Mouse (Mus musculus) liver, embryonic 13.5 days (tissue): Measurements from ENCODE around the gene Cdon. TPM values are rescaled to one million over a fixed set of nuclear protein-coding genes. Genes with fewer than 3 reads are reported as not detected.

ENCODE experiments used
- ATAC-seq: fragments of 200-750 bp; cut with Nextera tagmentation; 2 replicates; pipeline ENCODE4 v1.8.0; 2017; ENCODE audit warnings: low read depth, mild to moderate bottlenecking, moderate number of reproducible peaks, moderate library complexity
- DNase-seq: peaks from one replicate; pipeline ENCODE4 v3.0.0; 2022
- H3K27ac ChIP-seq: fragments of 300-500 bp; sonication (generic); 2 replicates; pipeline ENCODE4 v1.5.1; 2015; ENCODE audit warnings: moderate library complexity, mild to moderate bottlenecking, inconsistent platforms
- H3K27me3 ChIP-seq: fragments of 300-500 bp; sonication (generic); 2 replicates; pipeline ENCODE4 v1.6.1; 2015; ENCODE audit warnings: mild to moderate bottlenecking, inconsistent platforms
- H3K36me3 ChIP-seq: fragments of 300-500 bp; sonication (generic); 2 replicates; pipeline ENCODE4 v1.6.1; 2015; ENCODE audit warnings: mild to moderate bottlenecking, inconsistent platforms
- H3K4me1 ChIP-seq: fragments of 300-500 bp; sonication (generic); replicated peaks from 2 replicates; pipeline ENCODE4 v1.6.1; 2015; ENCODE audit warnings: inconsistent platforms
- H3K4me2 ChIP-seq: fragments of 300-500 bp; sonication (generic); 2 replicates; pipeline ENCODE4 v1.6.1; 2015; ENCODE audit warnings: inconsistent platforms, mild to moderate bottlenecking, moderate library complexity
- H3K4me3 ChIP-seq: fragments of 300-500 bp; sonication (generic); replicated peaks from 2 replicates; pipeline ENCODE4 v1.5.1; 2015; ENCODE audit warnings: mild to moderate bottlenecking, inconsistent platforms
- H3K9ac ChIP-seq: fragments of 300-500 bp; sonication (generic); 2 replicates; pipeline ENCODE4 v1.6.1; 2015; ENCODE audit warnings: mild to moderate bottlenecking, inconsistent platforms
- H3K9me3 ChIP-seq: fragments of 300-500 bp; sonication (generic); replicated peaks from 2 replicates; pipeline ENCODE4 v1.6.1; 2016; ENCODE audit warnings: inconsistent platforms
- WGBS: fragments of 180-500 bp; shearing (Covaris S2); methylation state at CpG from one replicate; pipeline ENCODE4 v1.1.7; 2015; ENCODE audit not compliant: insufficient replicate concordance; 5-methylcytosine and 5-hydroxymethylcytosine counted together
- polyA plus RNA-seq: library from polyadenylated mRNA; unstranded; fragments of >200 nt; fragmentation: Nextera tagmentation; extraction: Ambion mirVana; gene quantifications from 2 replicates; pipeline ENCODE4 v1.2.1, GENCODE M21; 2015

Cdon gene
- polyA plus RNA-seq, 1 experiment from 2014 or later, result 0.53 TPM

GRCm38 (mm10) chr9:35543099-35543860, 122.4 kb downstream of the Cdon start:
- DNase-seq, result no peak
- Histone ChIP-seq H3K36me3 (no peaks in the 10 kb centered on the region), H3K4me2 (no peak overlapping the region), H3K4me3 (no peak overlapping the region), H3K9me3 (no peaks in the 10 kb centered on the region), H3K27me3 (no peaks in the 10 kb centered on the region), H3K4me1 (peaks cover 12% of the 10 kb centered on the region; the same call in 1 of the 2 replicates), H3K27ac (no peak overlapping the region), H3K9ac (no peak overlapping the region)
- 67% methylated on average over 14 of the region's 14 CpGs for WGBS
- no peak for ATAC-seq

GRCm38 (mm10) chr9:35544666-35545065, 123.7 kb downstream of the Cdon start:
- H3K27ac ChIP-seq, result no peak overlapping the region
- no peaks in the 10 kb centered on the region for H3K27me3 ChIP-seq
- no peak for DNase-seq
- no peak overlapping the region for H3K4me3 ChIP-seq
- WGBS, result 68% methylated on average over 2 of the region's 2 CpGs
- ATAC-seq, result no peak
- peaks cover 8% of the 10 kb centered on the region; the same call in 1 of the 2 replicates for H3K4me1 ChIP-seq
- no peaks in the 10 kb centered on the region for H3K9me3 ChIP-seq
- H3K4me2 ChIP-seq, result no peak overlapping the region
- no peak overlapping the region for H3K9ac ChIP-seq
- H3K36me3 ChIP-seq, result no peaks in the 10 kb centered on the region

- Histone ChIP-seq H3K27ac (no peak overlapping the region), H3K9me3 (no peaks in the 10 kb centered on the region), H3K4me1 (peaks cover 8% of the 10 kb centered on the region; the same call in 1 of the 2 replicates), H3K36me3 (no peaks in the 10 kb centered on the region), H3K4me2 (no peak overlapping the region), H3K4me3 (no peak overlapping the region), H3K27me3 (no peaks in the 10 kb centered on the region), H3K9ac (no peak overlapping the region)
- DNase-seq (no peak), ATAC-seq (no peak)
- WGBS, result 61% methylated on average over 12 of the region's 12 CpGs
These were observed 124.8 kb downstream of the Cdon start for GRCm38 (mm10) chr9:35545704-35546103.

DNA sequence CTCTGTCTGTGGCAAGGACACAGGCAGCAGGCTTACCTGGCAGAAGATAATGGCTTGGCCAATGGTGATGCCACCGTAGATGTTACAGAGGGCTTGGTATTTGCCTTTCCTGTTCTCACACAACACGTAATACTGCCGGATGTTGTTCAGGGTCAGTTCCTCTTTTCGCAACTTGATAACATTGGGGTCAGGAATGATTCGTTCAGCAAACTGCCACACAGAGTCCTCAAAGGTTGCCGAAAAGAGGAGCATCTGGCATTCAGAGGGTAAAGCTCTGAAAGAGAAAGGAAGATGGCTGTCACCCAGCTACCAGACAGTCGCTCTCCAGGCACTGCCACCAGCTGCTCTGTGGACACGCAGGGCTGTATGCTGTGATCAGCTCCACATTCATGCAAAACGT, 125.8 kb downstream of the Cdon start:
- WGBS, result 14% methylated on average over 9 of the region's 9 CpGs
- no peak for ATAC-seq
- H3K4me2 ChIP-seq, result no peak overlapping the region
- no peak overlapping the region; the same call in 1 of the 2 replicates for H3K9ac ChIP-seq
- H3K27ac ChIP-seq, result no peak overlapping the region
- DNase-seq, result no peak
- no peaks in the 10 kb centered on the region for H3K27me3 ChIP-seq
- H3K36me3 ChIP-seq, result no peaks in the 10 kb centered on the region
- no peak overlapping the region for H3K4me3 ChIP-seq
- H3K4me1 ChIP-seq, result peaks cover 8% of the 10 kb centered on the region; the same call in 1 of the 2 replicates
- H3K9me3 ChIP-seq, result no peaks in the 10 kb centered on the region

- H3K9ac ChIP-seq, result no peak overlapping the region
- no peak overlapping the region for H3K4me3 ChIP-seq
- DNase-seq, result no peak
- no peak overlapping the region for H3K27ac ChIP-seq
- WGBS, result 76% methylated on average over 9 of the region's 9 CpGs
- H3K36me3 ChIP-seq, result no peaks in the 10 kb centered on the region
- H3K27me3 ChIP-seq, result no peaks in the 10 kb centered on the region
- ATAC-seq, result no peak
- peaks cover 8% of the 10 kb centered on the region; the same call in 1 of the 2 replicates for H3K4me1 ChIP-seq
- H3K4me2 ChIP-seq, result no peak overlapping the region
- H3K9me3 ChIP-seq, result no peaks in the 10 kb centered on the region
These were observed 127.5 kb downstream of the Cdon start for GRCm38 (mm10) chr9:35548455-35548854.

DNA sequence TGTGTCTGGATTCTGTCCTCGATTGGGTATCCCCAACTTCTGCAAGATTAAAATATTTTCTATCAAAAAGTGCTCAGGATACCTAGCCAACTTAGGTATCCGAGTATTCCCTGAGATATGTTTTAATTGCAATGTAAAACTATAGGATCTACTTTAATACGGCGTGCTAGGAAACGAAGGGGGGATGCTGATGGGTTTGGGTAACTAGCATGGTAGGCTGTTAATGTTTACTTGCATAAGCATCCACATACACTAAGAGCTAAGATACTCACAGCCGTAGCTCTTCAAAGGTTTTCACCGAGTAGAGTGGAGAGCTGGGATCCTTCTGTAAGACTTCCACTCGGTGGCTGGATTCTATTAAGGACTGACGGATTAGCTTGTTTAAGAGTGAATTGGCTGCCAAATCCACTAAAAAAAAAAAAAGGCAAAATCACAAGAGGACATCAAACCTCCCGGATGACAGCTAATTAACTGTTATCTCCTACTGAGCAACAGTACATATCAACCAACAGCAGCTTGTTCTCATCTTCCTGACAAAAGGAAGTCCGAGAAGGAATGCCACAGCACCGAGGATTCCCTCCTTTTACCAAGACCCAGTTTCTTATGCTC, 135.7 kb downstream of the Cdon start:
- DNase-seq (no peak), ATAC-seq (no peak)
- no peak overlapping the region for H3K4me2 ChIP-seq
- no peak overlapping the region for H3K9ac ChIP-seq
- peaks cover 51% of the 10 kb centered on the region for H3K27me3 ChIP-seq
- no peaks in the 10 kb centered on the region for H3K9me3 ChIP-seq
- no peak overlapping the region for H3K4me3 ChIP-seq
- WGBS, result 44% methylated on average over 12 of the region's 12 CpGs
- H3K27ac ChIP-seq, result no peak overlapping the region
- H3K4me1 ChIP-seq, result peaks cover 26% of the 10 kb centered on the region
- H3K36me3 ChIP-seq, result peaks cover 12% of the 10 kb centered on the region

Other genes starting within 250 kb of the Cdon start
- gene Dcps, start 245.1 kb upstream of the Cdon start, polyA plus RNA-seq, result 58.6 and 62.9 TPM in 2 replicates
- 61.6 and 70.1 TPM in 2 replicates for gene Srpr, start 221.0 kb upstream of the Cdon start, polyA plus RNA-seq
- gene Tirap, start 220.8 kb upstream of the Cdon start, polyA plus RNA-seq, result 5.8 and 6.3 TPM in 2 replicates
- 30.2 and 31.4 TPM in 2 replicates for gene Foxred1, start 210.1 kb upstream of the Cdon start, polyA plus RNA-seq
- gene Fam118b, start 153.3 kb upstream of the Cdon start, polyA plus RNA-seq, result 16.9 and 19.2 TPM in 2 replicates
- 16.7 and 18.3 TPM in 2 replicates for gene Rpusd4, start 153.3 kb upstream of the Cdon start, polyA plus RNA-seq
- not detected in 2 replicates for gene Gm1113, start 97.1 kb downstream of the Cdon start, polyA plus RNA-seq
- gene Ddx25, start 137.4 kb downstream of the Cdon start, polyA plus RNA-seq, result 0.39 and 0.42 TPM in 2 replicates
- gene Pus3, start 137.5 kb downstream of the Cdon start, polyA plus RNA-seq, result 9.3 and 11.4 TPM in 2 replicates
- 0.25 and 0.36 TPM in 2 replicates for gene Pate2, start 149.2 kb downstream of the Cdon start, polyA plus RNA-seq
- 9.8 and 11.9 TPM in 2 replicates for gene Hyls1, start 149.3 kb downstream of the Cdon start, polyA plus RNA-seq
- gene Pate4, start 190.8 kb downstream of the Cdon start, polyA plus RNA-seq, result not detected in 2 replicates
- not detected in 2 replicates for gene Pate3, start 227.1 kb downstream of the Cdon start, polyA plus RNA-seq